Mouse (Mus musculus) layer of hippocampus, postnatal 14 days (tissue): ENCODE data around the gene Igtp. TPM values are rescaled to one million over a fixed set of nuclear protein-coding genes. Genes with fewer than 3 reads are reported as not detected.
A peak's percentile ranks its signal among the peaks of the same experiment; 100 is the strongest.
"Not testable (repeated sequence)": the region's sequence is repeated elsewhere in the genome, so short reads cannot be mapped to it uniquely, and the experiment has no call there.

ENCODE experiments used
- DNase-seq, 2 experiments: peaks; one replicate each; pipeline ENCODE4 v3.0.0; 2021 to 2022; ENCODE audit warnings: low spot score in 2 of 2, mixed read lengths in 1 of 2
- long read RNA-seq, 2 experiments: library from polyadenylated mRNA; stranded (forward); transcript quantifications; one replicate each; pipeline ENCODE4 v2.0.0; 2021
- total RNA-seq, 2 experiments: library from RNA; stranded (reverse); gene quantifications; 2 replicates each; pipeline ENCODE4 v1.2.3; 2021

Igtp gene
- 1 to 10 TPM in 1 of 2 experiments, under 1 TPM in 1; 0.97 to 1.3 TPM for total RNA-seq
- long read RNA-seq, experiment 1, result 0 reads
- long read RNA-seq, experiment 2, partial matches to known transcripts, result 0 of 1 reads
- long read RNA-seq, experiment 2, other reads (novel, unspliced or antisense), result 0 of 1 reads

DNA sequence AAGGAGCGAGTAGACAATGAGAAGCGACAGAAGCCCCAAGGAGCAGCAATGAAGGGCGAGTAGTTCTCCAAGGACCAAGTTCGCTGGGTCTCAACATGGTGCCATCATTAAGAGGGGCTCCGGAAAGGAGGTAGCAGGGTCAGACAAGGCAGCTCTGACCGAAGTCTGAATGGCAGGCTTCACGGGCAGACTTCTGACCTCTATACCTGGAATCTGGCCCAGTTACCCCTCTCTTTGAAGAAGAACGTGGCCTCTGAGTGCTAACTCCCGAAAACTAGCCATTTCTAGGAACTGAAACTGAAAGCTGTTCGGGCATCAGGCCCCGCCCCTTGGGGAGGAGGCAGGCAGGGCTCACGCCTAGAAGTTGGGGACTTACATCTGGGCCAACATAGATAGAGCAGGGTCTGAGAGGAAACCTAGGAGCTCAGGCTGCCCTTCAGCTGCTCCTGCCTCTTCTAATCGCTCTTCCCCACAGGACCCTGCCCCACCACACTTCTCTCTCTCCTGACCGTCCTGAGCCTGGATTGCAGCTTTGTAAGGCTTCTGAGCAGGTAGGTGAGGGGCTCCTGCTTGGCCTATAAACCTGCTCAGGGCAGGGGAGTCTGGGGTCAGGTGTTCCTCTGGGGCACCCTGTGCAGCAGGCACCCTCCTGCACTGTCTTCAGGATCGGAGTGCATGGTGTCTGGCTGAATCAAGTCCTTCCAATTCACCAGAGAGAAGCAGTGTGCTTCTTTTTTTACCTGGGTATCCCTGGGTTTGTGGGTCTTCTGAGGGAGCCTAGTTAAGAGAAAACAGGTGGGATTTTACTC lies at the start of gene Igtp, which contains the start of gene Irgm2:
Igtp (plus strand) TSS at position 328 of the 809 bp plus-strand sequence.
Irgm2 (plus strand) TSS at position 390 of the 809 bp plus-strand sequence.
- peak; percentile 39 to 44 for DNase-seq

GRCm38 (mm10) chr11:58155458-58155857 lies 43.9 kb upstream of the Igtp start:
- DNase-seq, result no peak

- DNase-seq, result no peak
Measured at GRCm38 (mm10) chr11:58156871-58157270, 42.5 kb upstream of the Igtp start.

GRCm38 (mm10) chr11:58165072-58165471 lies 34.3 kb upstream of the Igtp start:
- no peak for DNase-seq

DNA sequence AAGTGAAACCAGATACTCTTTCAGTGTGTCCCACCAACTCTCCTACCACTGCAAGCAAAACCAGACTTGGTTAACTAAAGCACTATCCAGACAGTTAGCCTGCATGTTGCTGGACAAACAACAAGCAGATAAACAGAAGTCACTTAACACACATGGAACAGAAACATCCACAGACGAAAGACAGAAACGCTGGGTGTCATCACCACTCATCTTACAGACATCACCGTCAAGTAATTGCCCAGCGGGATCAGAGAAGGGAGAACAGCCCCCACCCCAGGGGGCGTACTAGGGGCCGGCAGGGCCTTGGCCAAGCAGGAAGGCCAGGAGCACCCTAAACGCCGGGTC lies 31.6 kb upstream of the Igtp start:
- DNase-seq, result no peak

DNA sequence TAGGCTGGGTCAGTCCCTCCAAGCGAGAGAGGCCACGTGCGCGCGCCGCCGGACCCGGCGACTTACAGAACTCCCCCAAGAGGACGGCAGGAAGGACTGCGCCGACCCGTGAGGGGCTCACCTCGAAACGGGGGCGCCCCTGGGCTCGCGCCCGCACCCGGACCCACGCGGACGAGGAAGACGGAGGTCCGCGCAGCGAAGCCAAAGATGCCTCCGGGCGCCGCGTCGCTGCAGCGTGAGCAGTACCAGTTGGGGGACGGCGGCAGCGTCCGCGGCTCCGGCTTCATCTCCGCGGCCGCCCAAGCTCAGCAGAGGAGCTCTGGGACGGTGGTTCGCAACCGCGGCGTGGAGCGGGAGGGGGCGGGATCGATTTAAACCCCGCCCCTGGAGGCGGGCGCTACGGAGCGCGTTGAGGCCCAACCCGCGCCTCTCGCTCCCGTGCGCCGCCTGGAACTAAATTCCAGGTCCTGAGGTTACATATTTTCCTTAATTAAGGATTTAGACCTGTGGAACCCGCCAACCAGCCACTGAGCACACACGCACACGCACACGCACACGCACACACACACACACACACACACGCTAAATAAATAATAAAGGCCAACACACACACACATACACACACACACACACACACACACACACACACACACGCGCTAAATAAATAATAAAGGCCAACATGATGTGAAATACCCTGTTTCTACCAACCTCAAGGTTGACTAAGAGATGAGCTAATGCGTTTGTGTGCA lies 31.0 kb upstream of the Igtp start, which contains the start of gene Gemin5:
Gemin5 (minus strand) TSS at position 373 of the 749 bp plus-strand sequence.
- DNase-seq, result peak; percentile 79 to 86

GRCm38 (mm10) chr11:58169666-58170065 lies 29.7 kb upstream of the Igtp start:
- no peak for DNase-seq

DNA sequence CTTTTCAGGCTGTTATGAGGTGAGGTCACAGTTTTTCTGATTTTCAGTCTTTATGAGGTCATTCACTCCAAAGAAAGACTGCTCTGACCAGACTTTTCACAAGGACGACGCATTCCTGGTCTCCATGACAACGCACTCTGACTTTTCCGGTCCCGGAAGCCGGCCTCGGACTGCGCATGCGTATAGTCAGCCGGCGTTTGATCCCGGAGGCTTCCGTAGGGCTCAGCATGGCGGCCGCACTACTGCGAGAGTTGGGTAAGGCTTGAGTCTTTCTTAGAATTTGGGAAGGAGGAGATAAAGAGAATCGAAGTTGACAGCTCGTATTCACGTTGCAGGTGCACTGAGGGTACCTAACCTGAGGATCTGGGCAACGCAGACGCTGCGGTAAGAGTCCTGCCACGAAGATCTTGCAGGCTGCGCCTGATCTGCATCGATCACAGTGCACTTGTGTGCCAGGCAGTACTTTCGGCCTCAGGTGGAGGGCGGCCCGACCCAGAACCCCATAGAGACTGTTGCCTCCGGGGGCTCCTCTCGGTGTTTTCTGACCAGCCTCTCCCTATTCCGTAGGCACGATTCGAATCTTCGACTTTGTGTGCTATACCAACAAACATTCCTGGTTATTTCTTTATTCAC lies 27.8 kb upstream of the Igtp start, which contains the start of gene Mrpl22:
Mrpl22 (plus strand) TSS at position 203 of the 633 bp plus-strand sequence.
- DNase-seq, result peak; percentile 96 to 97

- peak; percentile 61 to 87 for DNase-seq
Measured at GRCm38 (mm10) chr11:58179563-58179962, 19.8 kb upstream of the Igtp start.

DNA sequence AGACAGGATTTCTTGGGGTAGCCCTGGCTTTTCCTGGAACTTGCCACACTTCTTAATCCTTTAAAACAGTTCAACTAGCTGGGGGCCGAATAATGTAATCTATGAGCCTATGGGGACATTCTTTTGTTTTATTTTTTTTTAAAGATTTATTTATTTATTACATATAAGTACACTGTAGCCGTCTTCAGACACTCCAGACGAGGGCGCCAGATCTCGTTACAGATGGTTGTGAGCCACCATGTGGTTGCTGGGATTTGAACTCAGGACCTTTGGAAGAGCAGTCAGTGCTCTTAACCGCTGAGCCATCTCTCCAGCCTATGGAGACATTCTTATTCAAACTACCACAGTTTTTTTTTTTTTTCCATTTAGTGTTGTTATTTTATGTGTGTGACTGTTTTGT lies 19.4 kb upstream of the Igtp start:
- not testable (repeated sequence) for DNase-seq

GRCm38 (mm10) chr11:58180756-58181155 lies 18.6 kb upstream of the Igtp start:
- DNase-seq, result no peak

DNA sequence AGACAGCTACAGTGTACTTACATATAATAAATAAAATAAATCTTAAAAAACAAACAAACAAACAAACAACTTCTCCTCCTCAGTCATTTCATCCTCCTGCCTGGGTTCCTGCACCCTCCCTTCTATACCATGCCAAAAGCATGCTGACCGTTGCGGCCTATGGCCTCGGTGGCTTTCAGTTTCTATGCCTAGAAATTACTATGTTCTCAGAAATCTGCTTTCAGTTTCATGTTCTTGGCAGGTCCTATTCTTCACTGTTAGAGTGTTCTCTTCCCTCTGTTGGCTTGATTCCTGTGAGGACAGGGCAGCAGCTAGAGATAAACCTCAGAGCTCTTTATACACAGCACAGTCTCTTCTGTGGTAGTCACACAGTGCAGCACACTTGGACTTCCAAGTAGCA lies 15.8 kb upstream of the Igtp start:
- no peak for DNase-seq

- no peak for DNase-seq
Measured at GRCm38 (mm10) chr11:58189675-58190074, 9.7 kb upstream of the Igtp start.

DNA sequence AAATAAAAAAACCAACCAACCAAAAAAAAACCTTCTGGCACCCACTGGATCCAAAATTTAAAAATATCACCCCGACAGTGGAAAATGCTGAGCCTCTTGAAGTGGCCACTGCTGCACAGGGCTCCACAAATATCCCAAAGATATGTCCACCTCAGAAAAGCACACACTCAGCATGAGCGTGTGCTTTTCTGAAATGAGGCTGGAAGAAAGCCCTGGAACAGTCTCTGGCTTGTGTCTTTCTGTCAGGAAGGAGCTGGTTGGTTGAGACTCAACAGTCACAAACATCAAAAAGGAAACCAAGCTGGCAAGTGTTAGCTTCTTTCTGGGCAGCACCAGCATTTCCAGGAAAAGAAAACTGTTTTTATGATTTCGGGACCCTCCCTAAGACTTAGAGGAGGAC lies 6.0 kb upstream of the Igtp start:
- no peak for DNase-seq

- no peak for DNase-seq
Measured at GRCm38 (mm10) chr11:58193860-58194520, 5.4 kb upstream of the Igtp start.

GRCm38 (mm10) chr11:58198663-58199062 lies 693 bp upstream of the Igtp start:
- no peak for DNase-seq

DNA sequence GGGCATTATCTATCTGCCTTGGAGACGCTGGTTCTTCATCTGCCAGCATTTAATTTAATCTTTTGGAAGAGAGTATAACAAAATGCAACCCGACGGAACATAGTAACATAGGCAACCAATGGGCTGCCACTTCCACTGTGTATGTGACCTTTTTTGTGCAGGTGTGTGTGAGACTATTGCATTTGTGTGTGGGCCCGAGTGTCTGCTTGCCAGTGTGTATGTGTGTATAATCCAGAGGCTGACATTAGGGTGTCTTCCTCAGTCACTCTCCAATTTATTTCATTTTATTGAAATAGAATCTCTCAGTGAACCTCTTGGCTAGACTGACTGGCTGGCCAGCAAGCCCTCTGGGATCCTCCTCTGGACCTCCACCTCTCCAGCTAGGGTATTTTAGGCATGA lies 870 bp downstream of the Igtp start:
- no peak for DNase-seq

DNA sequence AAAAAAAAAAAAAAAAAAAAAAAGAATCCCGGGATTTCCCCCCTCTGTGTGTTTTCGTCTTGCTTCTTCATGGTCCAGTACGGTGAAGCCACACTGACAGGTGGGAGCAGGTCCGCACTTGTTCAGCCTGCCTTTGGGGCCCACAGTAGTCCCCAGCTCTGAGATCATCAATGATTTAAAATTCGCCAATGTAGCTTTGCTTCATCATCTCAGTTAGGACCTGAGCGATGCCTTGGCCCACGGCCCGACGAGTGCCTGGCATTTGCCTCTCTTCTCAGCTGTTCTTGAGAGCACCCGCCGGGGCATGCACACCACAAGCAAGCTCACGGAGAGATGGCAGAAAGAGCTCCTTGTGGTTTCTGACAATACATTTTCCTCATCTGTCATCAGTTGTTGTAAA lies 1.7 kb downstream of the Igtp start:
- no peak for DNase-seq

- no peak for DNase-seq
Measured at GRCm38 (mm10) chr11:58210321-58210886, 11.0 kb downstream of the Igtp start.

- no peak for DNase-seq
Measured at GRCm38 (mm10) chr11:58211062-58211681, 11.8 kb downstream of the Igtp start.
